Mouse (Mus musculus): ENCODE data around the gene Ermp1. TPM values are rescaled to one million over a fixed set of nuclear protein-coding genes. Genes with fewer than 3 reads are reported as not detected.

The Ermp1 gene
- polyA plus RNA-seq, 1 experiment = 0.43 TPM

DNA sequence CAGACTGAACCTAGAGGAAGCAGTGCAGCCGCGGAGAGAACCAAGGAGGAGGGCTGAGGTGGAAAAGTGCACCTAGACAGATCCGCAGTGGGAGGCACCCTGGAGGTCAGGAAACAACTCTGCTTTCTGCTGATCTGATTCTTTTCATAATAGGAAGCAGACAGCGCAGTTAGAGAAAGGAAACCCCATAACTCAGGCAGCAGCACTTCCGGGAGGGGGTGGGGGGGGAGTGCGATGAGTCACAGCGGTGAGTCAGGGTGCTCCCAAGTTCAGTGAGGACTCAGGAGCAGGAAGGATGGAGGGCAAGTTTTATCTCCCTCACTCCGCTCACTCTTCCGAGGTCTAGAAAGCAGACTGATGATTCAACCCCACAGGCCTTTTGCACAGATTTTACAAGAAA, 7.2 kb downstream of the Ermp1 start:
- Histone ChIP-seq H3K9me3 (ENCODE audit: control insufficient read depth, low read length) (peaks cover 2% of the 10 kb centered on the region), H3K36me3 (ENCODE audit: control insufficient read depth) (peaks cover 86% of the 10 kb centered on the region), H3K4me3 (replicated peaks) (no peak overlapping the region), H3K4me1 (ENCODE audit: control insufficient read depth) (peaks cover 8% of the 10 kb centered on the region), H3K27me3 (ENCODE audit: control insufficient read depth) (no peaks in the 10 kb centered on the region)
- no peak for TF ChIP-seq TAL1 (IDR thresholded peaks at IDR 0.05; ENCODE audit: low read length)
- no peak for TF ChIP-seq GATA1 (IDR thresholded peaks at IDR 0.05; ENCODE audit: low read length)

DNA sequence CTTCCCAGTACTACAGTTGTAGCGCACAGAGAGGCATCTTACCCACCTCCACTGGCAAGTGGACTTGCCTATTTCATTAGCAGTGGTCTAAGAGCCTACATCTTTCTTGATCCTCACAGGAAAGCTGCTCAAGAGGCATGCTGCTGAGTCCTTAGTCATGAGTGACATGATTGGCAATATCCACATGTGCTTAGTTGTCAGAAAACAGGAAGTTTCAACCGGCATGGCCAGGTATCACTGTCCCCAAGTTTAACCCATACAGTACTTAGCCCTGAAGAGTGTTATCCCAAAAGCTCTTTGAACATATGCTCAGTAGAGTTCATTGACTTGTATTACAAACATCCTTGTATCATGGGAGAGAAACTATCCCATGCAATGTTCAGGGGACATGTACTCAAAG, 36.1 kb downstream of the Ermp1 start:
- TF ChIP-seq GATA1 (IDR thresholded peaks at IDR 0.05; ENCODE audit: low read length) = no peak
- TF ChIP-seq TAL1 (IDR thresholded peaks at IDR 0.05; ENCODE audit: low read length) = no peak
- no peak overlapping the region for H3K4me3 ChIP-seq (replicated peaks)
- peaks cover 30% of the 10 kb centered on the region for H3K4me1 ChIP-seq (ENCODE audit: control insufficient read depth)
- no peaks in the 10 kb centered on the region for H3K27me3 ChIP-seq (ENCODE audit: control insufficient read depth)
- peaks cover 89% of the 10 kb centered on the region for H3K36me3 ChIP-seq (ENCODE audit: control insufficient read depth)
- H3K9me3 ChIP-seq (ENCODE audit: control insufficient read depth, low read length) = no peaks in the 10 kb centered on the region

DNA sequence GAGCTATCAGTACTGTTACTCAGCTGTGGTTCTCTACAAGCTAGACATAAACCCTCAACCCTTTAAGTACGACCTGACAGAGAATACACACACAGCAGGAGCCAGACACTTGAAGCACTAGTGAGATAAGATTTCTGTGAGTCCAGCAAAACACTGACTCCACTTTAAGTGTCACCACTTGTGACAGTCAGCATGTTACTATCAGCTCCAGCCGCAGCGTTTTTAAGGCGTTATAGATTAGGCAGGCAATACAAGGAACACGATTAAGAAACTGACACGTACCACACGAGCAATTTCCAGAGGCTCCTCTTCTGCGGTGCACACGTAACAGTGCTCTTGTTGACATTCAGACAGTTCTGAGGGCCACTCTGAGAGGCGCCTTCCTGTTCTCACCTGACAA, 37.3 kb downstream of the Ermp1 start:
- peaks cover 82% of the 10 kb centered on the region for H3K36me3 ChIP-seq (ENCODE audit: control insufficient read depth)
- no peak; the same call in 2 of the 3 replicates for TF ChIP-seq TAL1 (IDR thresholded peaks at IDR 0.05; ENCODE audit: low read length)
- TF ChIP-seq GATA1 (IDR thresholded peaks at IDR 0.05; ENCODE audit: low read length) = peak; percentile 31; the same call in 1 of the 2 replicates
- H3K4me3 ChIP-seq (replicated peaks) = no peak overlapping the region
- H3K9me3 ChIP-seq (ENCODE audit: control insufficient read depth, low read length) = no peaks in the 10 kb centered on the region
- no peaks in the 10 kb centered on the region for H3K27me3 ChIP-seq (ENCODE audit: control insufficient read depth)
- peaks cover 30% of the 10 kb centered on the region for H3K4me1 ChIP-seq (ENCODE audit: control insufficient read depth)

DNA sequence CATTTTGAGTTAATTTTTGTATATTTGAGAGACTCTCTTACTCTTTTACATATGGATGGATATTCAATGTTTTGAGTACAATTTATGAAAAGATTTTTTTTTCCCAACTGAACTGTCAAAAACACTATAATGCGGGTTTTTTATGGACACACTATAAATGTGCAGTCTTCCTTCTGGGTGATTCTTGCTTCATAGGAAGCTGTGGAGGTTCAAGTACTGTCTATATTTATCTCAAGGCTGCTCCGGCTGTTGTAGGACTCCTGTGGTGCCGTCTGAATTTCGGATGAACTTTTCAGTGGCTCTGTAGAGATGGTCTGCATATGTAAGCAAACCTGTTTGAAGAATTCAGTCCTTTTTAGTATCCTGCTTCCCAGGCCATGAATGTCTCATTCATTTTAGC, 40.0 kb downstream of the Ermp1 start:
- H3K36me3 ChIP-seq (ENCODE audit: control insufficient read depth) = peaks cover 69% of the 10 kb centered on the region
- no peak overlapping the region for H3K4me3 ChIP-seq (replicated peaks)
- H3K27me3 ChIP-seq (ENCODE audit: control insufficient read depth) = no peaks in the 10 kb centered on the region
- peaks cover 30% of the 10 kb centered on the region for H3K4me1 ChIP-seq (ENCODE audit: control insufficient read depth)
- H3K9me3 ChIP-seq (ENCODE audit: control insufficient read depth, low read length) = no peaks in the 10 kb centered on the region
- no peak for TF ChIP-seq TAL1 (IDR thresholded peaks at IDR 0.05; ENCODE audit: low read length)
- TF ChIP-seq GATA1 (IDR thresholded peaks at IDR 0.05; ENCODE audit: low read length) = no peak

DNA sequence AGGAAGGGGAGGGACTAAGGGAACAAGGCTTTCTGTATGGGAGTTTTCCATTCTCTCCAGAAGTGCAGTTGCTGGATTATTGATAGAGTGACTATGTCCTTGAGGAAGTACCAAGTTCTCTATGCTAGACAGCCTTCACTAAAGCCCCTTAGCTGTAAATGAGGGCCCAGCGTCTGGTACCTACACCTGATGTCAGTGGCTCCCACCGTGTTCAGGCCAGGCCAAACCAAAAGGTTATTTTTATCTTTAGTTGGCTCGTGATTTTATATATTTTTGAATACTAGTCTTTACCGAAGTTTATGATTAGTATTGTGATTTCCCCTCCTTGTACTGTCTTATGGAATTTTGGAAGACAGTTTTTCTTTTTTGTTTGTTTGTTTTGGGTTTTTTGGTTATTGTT, 40.7 kb downstream of the Ermp1 start:
- TF ChIP-seq TAL1 (IDR thresholded peaks at IDR 0.05; ENCODE audit: low read length) = no peak
- no peak for TF ChIP-seq GATA1 (IDR thresholded peaks at IDR 0.05; ENCODE audit: low read length)
- Histone ChIP-seq H3K27me3 (ENCODE audit: control insufficient read depth) (no peaks in the 10 kb centered on the region), H3K36me3 (ENCODE audit: control insufficient read depth) (peaks cover 69% of the 10 kb centered on the region), H3K9me3 (ENCODE audit: control insufficient read depth, low read length) (no peaks in the 10 kb centered on the region), H3K4me1 (ENCODE audit: control insufficient read depth) (peaks cover 30% of the 10 kb centered on the region), H3K4me3 (replicated peaks) (no peak overlapping the region)

DNA sequence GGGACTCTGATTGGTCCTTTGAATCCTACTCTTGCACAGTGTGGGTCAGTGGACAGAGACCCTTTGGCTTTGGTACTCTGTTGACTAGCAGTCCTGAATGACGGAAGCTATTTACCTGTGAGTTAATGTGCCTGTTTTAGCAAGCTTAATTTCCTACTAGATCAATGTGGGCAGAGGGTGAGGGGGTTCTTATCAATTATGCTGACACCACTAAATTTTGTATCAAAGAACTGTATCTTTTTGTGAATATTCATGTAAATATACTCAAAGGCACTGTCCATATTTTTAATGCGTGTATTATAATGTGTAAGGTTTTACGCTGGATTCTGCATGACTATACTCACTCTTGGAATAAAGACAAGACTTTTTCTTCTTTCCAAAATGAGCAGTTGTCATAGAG, 43.6 kb downstream of the Ermp1 start:
- Histone ChIP-seq H3K9me3 (ENCODE audit: control insufficient read depth, low read length) (no peaks in the 10 kb centered on the region), H3K27me3 (ENCODE audit: control insufficient read depth) (no peaks in the 10 kb centered on the region), H3K4me1 (ENCODE audit: control insufficient read depth) (peaks cover 6% of the 10 kb centered on the region), H3K4me3 (replicated peaks) (no peak overlapping the region), H3K36me3 (ENCODE audit: control insufficient read depth) (peaks cover 58% of the 10 kb centered on the region)
- TF ChIP-seq TAL1 (IDR thresholded peaks at IDR 0.05; ENCODE audit: low read length) = no peak
- TF ChIP-seq GATA1 (IDR thresholded peaks at IDR 0.05; ENCODE audit: low read length) = no peak

DNA sequence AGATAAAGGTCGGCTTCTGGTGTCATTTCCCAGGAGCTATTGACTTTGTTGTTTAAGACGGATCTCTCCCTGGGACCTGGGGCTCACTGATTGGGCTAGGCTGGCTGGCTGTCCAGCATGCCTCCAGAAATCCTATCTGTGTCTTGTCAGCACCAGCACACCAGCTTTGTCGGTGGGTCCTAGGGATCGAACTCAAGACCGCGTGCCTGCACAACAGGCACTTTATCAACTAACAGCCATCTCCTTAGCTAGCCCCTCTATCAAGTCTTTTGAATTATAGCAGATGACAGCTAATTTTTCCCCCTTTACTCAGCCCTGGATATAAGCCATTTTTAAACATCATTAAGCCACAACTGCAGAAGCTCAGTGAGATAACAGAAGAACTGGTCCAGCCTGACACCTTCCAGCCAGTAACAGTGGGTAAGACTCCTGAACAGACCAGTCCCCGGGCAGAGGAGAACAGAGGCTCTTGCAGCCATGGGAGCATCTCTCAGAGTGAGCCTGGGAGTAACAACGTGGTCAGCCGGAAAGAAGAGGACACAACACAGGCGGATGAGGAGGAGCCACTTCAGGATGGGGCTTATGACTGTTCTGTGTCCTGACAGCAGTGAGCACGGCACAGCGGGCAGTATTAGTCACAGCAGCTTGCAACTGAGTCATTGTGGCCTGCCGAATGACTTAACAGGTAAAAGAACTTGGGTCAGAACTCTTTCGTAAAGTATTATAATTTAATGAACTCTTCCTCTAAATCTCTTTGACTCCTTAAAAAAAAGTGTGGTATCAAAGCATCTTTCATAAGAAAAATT, 44.5 kb downstream of the Ermp1 start:
- H3K9me3 ChIP-seq (ENCODE audit: control insufficient read depth, low read length) = no peaks in the 10 kb centered on the region
- no peaks in the 10 kb centered on the region; the same call in 1 of the 2 replicates for H3K4me1 ChIP-seq (ENCODE audit: control insufficient read depth)
- TF ChIP-seq TAL1 (IDR thresholded peaks at IDR 0.05; ENCODE audit: low read length) = no peak
- TF ChIP-seq GATA1 (IDR thresholded peaks at IDR 0.05; ENCODE audit: low read length) = no peak
- H3K4me3 ChIP-seq (replicated peaks) = no peak overlapping the region
- peaks cover 60% of the 10 kb centered on the region for H3K36me3 ChIP-seq (ENCODE audit: control insufficient read depth)
- H3K27me3 ChIP-seq (ENCODE audit: control insufficient read depth) = no peaks in the 10 kb centered on the region

DNA sequence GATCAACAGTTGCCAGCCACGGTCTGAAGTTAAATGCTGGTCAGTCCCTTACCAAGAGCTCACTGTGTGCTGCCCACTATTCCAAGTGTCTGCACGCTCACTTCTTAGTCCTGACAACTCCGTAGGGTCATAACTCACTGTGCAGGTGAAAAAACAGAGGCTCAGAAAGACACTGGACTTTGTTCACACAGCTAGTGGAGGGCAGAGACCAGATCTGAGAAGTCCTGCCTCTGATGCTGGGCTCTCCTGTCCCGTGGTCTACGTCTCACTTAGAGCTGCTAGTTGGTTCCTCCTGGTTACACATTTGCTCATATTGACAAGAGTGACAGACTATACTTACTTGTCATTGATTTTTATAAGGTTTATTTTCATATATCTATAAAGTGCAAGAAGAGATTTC, 49.2 kb downstream of the Ermp1 start:
- no peaks in the 10 kb centered on the region for H3K27me3 ChIP-seq (ENCODE audit: control insufficient read depth)
- TF ChIP-seq GATA1 (IDR thresholded peaks at IDR 0.05; ENCODE audit: low read length) (no peak), TAL1 (IDR thresholded peaks at IDR 0.05; ENCODE audit: low read length) (no peak)
- H3K4me3 ChIP-seq (replicated peaks) = no peak overlapping the region

DNA sequence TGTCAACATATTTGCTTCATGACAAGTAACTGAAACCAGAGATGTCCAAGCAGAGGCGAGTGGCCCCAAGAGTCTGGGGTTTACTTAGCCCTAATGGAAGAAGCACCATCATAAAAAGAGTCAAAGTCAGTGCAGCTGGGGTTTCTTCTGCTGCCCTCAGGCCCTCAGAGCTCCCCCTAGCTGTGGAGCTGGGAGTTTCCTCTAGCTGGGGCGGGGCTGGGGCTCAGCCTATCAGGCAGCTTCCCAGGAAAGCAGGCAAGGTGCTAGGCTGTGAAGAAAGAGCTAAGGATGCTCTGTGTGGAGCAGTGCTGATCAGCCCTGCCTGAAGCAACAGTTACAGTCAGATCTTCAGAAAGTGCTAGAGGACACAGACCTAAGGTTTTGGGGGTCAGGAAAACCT, 51.2 kb downstream of the Ermp1 start:
- Histone ChIP-seq H3K36me3 (ENCODE audit: control insufficient read depth) (peaks cover 49% of the 10 kb centered on the region), H3K27me3 (ENCODE audit: control insufficient read depth) (no peaks in the 10 kb centered on the region), H3K4me3 (replicated peaks) (no peak overlapping the region), H3K4me1 (ENCODE audit: control insufficient read depth) (no peaks in the 10 kb centered on the region; the same call in 1 of the 2 replicates), H3K9me3 (ENCODE audit: control insufficient read depth, low read length) (no peaks in the 10 kb centered on the region)
- TF ChIP-seq GATA1 (IDR thresholded peaks at IDR 0.05; ENCODE audit: low read length) (no peak), TAL1 (IDR thresholded peaks at IDR 0.05; ENCODE audit: low read length) (no peak)

More for the DNA sequence above, 49.2 kb downstream of the Ermp1 start:
- H3K4me1 ChIP-seq (ENCODE audit: control insufficient read depth) = no peaks in the 10 kb centered on the region; the same call in 1 of the 2 replicates
- no peaks in the 10 kb centered on the region for H3K9me3 ChIP-seq (ENCODE audit: control insufficient read depth, low read length)
- peaks cover 68% of the 10 kb centered on the region for H3K36me3 ChIP-seq (ENCODE audit: control insufficient read depth)

All from erythroblast, embryonic 14.5 days (primary cell).